Mouse (Mus musculus): ENCODE measurements around the gene Tnnc1. TPM values are rescaled to one million over a fixed set of nuclear protein-coding genes. Genes with fewer than 3 reads are reported as not detected.

Gene Tnnc1
- total RNA-seq, 2 experiments from 2014 or later: 273 to 573 TPM

DNA sequence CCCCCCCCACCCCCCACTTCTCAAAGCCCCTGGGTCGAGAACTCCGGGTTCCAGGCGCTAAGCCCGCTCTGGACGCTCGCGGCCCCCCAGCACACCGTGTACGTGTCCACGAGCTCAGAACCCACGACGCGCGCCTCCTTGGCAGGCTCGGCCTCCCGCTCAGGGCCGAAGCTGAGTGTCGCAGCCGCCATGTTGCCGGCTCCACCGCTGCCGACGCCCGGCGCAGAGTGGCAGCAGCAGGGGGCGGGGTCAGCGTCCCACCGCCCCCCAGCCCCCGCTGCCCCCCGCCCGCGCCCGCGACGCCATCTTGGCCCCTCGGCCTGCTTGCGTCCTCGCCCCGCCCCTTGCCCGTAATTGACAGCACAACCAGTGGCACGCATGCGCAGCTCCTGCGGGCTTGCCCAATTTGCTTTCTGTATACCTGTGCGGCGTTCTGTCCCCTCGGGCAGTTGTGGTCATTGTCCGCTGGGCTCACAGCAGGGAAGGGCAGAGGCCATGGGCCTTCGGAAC is 1.6 kb upstream of the Tnnc1 start:
- intact Hi-C loops (cut with DNase I; ENCODE audit: low total_unique reads): no loop called here
- peak; percentile 98 for DNase-seq

DNA sequence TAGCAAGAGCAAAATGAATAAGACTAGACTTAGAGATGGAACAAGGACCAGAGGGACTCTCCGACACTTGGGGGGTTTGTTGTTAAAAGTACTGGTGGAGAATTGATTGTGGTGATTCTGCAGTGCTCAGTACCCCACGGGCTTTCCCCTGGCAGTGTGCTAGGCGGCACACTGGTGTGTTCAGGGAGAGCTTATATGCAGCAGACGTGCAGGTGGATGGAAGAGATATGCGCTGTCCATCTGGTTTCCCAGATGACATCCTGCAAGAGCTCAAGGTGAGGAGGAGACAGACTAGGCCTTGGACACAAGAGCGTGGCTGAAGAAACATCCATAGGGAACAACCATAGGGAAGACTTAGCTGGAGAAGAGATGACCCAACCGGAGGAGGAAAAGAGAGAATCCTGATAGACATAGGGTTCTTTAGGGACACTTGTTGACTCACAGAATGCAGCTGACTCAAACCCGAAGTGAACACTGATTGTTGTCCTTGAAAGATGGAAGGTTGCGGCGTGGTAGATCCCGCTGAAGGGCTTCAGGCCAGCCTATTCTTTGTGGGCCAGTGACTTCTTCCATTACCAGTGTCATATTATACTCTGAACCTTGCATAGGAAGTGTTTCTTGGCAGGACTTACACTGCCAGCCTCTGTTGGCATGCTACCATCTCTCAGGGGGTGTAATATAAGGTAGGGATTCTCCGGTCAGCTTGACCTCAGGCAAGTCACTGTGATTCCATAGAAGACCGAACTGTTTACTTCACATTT is 862 bp upstream of the Tnnc1 start:
- intact Hi-C loops (cut with DNase I; ENCODE audit: low total_unique reads): no loop called here
- DNase-seq: no peak

DNA sequence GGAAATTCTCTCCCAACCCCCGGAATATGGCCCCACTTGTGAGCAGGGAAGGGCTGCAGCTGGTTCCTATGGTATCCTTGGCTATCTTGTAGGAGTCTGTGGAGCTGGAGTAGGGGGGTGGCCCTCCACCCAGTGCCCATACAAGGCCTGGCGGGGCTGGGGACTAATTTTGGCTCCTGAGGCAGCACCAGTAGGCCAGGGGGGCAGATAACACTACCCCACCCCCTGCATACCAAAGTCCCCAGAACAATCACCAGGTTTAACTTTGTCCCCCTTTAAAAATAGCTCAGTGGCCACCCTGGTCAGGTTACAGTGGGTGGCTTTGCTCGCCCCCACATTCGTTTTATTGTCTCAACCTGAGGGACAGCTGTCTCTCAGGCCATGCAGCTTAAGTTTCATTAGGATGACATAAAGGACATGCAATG is 1.0 kb downstream of the Tnnc1 start:
- intact Hi-C loops (cut with DNase I; ENCODE audit: low total_unique reads): no loop called here
- DNase-seq: no peak

DNA sequence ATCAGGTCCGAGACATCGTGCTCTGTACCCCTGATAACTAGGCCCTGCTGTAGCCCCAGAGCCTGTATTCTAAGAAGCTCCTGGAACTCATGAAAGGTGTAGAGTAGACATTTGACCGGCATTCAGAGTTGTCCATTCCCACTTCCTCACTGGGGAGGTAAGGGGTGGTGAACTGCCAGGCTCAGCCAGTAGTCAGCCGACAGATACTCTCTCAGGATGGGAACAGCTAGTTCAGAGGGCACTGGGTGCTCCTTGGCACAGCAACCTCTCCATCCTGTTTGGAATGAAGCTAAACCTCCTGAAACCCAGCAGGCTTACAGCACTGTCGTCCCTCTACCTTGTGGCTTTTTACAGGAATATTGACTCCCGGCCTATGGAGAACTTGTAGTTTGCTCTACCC is 3.7 kb downstream of the Tnnc1 start:
- no peak for DNase-seq
- intact Hi-C loops (cut with DNase I; ENCODE audit: low total_unique reads): loop anchor here (5.0 kb wide), 1 partner anchor 35 kb away; no protein-coding TSS in a partner anchor

- intact Hi-C loops (cut with DNase I; ENCODE audit: low total_unique reads): loop anchor here (5.0 kb wide), 1 partner anchor 35 kb away; no protein-coding TSS in a partner anchor
- no peak for DNase-seq
Measured at GRCm38 (mm10) chr14:31212499-31212898, 4.4 kb downstream of the Tnnc1 start.

DNA sequence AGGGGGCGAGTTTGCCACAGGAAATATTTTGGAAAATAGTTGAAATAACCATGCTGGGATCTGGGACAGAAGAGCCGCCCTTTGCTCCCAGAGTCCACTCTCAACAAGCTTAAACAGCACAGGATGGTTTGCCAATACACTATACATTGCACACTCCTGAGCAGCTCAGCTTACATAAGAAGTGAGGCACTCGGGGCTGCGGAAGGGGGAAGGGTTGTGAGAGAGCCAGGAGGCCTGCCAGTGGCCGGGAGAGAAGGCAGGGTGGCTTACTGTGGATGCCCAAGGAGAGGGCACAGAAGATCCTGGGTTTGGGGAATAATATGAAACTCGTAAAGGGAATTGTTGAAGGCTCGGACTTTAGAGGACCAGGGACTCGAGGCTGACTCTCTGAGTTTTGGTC is 5.8 kb downstream of the Tnnc1 start:
- DNase-seq: no peak
- intact Hi-C loops (cut with DNase I; ENCODE audit: low total_unique reads): loop anchor here (5.0 kb wide), 1 partner anchor 33 kb away; no protein-coding TSS in a partner anchor

DNA sequence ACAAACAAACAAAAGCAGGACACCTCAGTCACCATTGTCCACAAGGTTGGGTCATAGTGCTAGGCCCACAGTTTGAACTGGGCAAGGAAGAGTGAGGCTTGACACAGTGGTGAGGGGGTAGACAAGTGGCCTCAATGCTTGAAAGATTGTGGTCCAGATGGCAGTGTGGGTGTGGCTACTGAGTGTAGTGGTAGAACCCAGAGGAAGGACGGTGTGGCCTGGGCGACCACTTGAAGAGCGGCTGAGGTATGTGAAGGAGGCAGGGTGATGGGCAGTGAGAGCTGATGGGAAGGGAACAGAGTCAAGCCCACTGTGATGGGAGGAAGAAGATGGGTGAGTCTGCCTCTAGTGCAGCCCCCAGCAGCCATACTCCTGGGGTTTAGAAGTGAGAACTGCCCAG is 6.6 kb downstream of the Tnnc1 start:
- no peak for DNase-seq
- intact Hi-C loops (cut with DNase I; ENCODE audit: low total_unique reads): loop anchor here (5.0 kb wide), 1 partner anchor 33 kb away; no protein-coding TSS in a partner anchor

DNA sequence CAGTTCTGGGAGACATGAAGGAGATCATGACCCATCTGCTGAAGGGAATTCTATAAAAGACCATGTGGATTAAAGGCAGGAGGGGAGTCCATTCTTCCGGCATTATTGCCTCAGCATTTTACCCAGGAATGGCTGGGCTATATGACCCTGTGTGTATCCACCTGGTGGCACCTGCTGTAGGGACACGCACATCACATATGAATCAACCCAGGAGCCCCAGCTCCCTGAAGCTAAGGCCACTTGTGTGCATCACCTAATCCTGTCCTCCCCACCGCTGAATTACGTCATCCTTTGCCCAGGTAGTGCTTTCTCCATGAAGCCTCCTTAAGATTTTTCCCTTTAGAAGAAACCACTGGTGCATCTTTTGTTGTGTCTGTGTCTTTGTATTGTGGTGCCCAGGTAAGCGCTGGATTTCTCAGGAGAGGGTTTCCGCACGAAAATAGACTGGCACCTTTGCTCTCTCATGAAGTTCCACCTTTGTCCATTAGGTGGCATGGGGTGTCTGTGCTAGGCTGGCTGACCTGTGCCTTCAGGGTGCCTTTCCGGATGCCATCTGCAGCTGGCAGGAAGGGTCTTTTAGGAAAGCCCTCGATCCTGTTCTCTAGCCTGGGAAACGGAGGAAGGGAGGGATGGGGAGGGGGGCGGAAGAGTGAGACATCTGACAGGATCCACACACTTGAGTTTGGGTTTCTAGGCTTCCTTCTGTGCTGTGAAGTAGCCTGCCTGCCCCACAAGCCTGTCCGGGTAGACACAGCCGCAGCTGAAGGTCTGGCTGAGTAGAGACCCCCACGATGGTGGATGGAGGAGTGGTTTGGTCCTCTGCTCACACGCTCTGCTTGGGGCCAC is 7.3 kb downstream of the Tnnc1 start:
- DNase-seq: peak; percentile 55
- intact Hi-C loops (cut with DNase I; ENCODE audit: low total_unique reads): no loop called here

- DNase-seq: no peak
- intact Hi-C loops (cut with DNase I; ENCODE audit: low total_unique reads): no loop called here
Measured at GRCm38 (mm10) chr14:31216846-31217245, 8.7 kb downstream of the Tnnc1 start, which contains the start of gene Nisch. Gene Nisch (minus strand): TSS chr14:31216946.

DNA sequence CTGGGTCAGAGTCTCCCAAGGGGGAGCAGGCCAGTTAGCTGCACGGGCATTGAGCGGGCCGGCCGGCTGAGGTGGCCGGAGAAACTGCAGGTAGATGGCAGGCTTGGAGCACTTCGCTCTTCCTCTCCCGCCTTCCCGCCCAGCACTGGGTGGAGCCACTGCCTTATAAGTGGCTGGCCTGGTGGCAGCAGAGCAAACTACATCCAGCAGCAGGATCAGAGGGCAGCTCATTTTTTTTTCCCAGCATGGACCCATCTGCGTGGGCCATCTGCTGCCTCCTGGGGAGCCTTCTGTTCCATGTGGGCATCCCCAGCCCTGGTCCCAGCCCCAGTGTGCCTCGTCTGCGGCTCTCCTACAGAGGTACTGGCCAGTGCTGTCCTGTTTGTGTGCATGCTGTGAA is 9.6 kb downstream of the Tnnc1 start, which contains the start of gene Sema3g:
Gene Sema3g, plus strand, starts transcription at position 195 of the 400 bp plus-strand sequence.
- peak; percentile 62 for DNase-seq

DNA sequence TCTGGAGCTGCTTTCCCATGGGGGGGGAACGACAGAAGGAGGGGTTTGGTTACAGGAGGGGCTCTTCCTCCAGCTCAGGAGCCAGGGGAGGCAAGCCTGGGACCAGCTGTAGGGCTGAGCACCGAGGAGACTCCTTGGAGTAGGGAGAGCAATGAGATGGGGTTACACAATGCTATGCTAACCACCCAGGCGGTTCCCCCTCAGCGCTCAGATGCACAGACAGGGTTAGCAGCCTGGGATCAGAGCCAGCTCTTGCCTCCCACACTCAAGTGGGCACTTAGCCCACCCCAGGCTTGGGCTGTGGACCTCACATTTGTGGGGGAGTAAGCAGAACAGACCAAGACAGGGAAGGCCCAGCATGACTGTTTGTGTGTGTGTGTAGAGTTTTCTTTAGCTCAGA is 18.9 kb downstream of the Tnnc1 start:
- peak; percentile 47 for DNase-seq
- intact Hi-C loops (cut with DNase I; ENCODE audit: low total_unique reads): no loop called here

More for the DNA sequence above, 9.6 kb downstream of the Tnnc1 start, which contains the start of gene Sema3g:
- intact Hi-C loops (cut with DNase I; ENCODE audit: low total_unique reads): no loop called here

DNA sequence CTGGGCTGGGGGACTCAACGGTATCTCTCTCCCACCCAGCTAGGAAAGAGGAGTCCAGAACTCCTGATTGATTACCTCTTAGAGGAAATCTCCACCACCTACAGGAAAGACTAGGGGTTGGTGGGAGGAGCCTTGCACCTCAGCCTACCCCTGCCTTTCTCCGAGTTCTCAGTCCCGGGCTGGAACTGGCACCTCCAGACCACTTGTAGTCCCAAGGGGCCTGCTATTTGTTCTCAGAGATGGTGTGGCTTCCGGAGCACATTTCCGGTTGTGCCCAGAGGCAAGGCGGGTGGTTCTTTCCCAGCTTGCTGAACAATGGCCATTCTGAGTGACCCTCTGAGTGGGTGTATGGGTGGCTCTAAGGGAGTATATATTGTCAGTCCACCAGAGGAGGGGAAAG is 20.1 kb downstream of the Tnnc1 start:
- DNase-seq: no peak
- intact Hi-C loops (cut with DNase I; ENCODE audit: low total_unique reads): no loop called here

DNA sequence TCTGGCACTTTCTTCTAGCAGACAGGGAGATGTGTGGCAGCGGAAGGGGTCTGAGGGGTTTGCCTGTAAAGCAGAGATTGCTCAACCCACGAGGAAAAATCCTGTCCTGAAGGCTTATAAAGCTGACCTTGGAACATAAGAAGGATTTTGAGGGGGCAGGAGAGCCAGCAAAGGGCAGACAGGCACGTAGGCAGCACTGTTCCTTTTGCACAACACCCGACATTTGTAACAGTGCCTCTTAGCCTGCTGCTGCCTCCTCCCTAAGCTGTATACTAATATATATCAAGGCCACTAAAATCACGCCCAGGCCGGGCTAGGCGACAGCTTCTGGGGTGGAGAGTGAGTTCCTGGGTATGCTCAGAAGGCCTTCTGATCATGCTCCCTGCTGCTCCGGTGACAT is 22.3 kb downstream of the Tnnc1 start:
- no peak for DNase-seq
- intact Hi-C loops (cut with DNase I; ENCODE audit: low total_unique reads): no loop called here

DNA sequence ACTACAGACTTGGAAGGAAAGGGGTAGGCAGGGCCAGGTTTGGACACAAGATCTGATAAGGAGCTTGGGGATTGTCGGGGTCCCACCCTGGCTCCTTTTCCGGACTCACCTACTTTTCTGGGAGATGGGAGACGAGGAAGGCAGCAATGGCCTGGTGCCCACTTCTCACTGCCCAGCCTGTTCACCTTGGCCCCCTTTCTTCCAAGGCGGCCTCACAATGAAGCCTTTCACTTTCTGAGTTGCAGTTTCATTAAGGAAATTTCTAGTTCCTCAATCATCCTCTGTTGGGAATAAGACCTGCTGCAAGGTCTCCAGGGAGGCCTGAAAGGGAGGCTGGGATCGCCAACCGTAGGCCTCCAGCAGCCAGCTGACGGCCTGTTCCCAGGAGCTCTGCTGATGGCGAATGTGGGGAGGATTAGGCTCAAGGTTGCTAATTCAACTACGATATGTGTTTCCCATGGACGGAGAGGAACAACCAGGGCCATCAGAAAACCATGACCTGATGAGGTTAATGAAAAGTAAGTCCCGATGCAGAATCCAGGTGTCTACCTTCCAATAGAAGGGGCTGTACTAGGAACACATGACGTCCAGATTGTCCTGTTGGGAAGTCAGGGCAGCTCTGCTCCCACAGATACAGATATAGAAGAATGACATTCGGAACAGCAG is 24.4 kb downstream of the Tnnc1 start:
- intact Hi-C loops (cut with DNase I; ENCODE audit: low total_unique reads): no loop called here
- no peak for DNase-seq

GRCm38 (mm10) chr14:31233070-31233995 is 25.2 kb downstream of the Tnnc1 start:
- intact Hi-C loops (cut with DNase I; ENCODE audit: low total_unique reads): no loop called here
- DNase-seq: no peak

DNA sequence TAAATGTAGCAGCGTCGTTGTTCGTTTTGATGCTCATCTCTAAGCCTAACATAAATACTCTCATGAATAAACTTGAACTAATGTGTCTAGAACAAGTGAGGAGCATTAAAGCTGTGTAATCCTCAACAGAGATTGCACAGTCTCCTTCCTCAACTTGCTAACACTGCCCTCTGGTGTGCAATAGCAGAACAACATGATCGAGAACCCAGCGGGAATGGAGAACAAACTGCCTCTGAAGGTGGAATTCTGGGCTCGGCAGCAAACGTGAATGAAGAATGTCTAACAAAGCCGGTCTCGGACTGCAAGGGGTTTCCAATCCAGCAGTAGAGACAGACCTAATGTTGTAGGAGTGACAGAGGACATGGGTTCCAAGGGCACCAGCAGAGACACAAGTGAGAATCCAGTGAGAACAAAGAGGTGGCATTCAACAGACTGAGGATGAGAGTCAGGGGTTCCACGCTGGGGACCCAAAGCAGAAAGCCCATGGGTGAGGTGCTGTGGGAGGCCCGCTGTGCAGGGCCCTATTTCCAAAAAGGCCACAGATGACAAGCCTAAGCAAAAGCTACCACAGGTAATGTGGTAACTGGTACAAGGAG is 26.0 kb downstream of the Tnnc1 start:
- DNase-seq: peak; percentile 77

DNA sequence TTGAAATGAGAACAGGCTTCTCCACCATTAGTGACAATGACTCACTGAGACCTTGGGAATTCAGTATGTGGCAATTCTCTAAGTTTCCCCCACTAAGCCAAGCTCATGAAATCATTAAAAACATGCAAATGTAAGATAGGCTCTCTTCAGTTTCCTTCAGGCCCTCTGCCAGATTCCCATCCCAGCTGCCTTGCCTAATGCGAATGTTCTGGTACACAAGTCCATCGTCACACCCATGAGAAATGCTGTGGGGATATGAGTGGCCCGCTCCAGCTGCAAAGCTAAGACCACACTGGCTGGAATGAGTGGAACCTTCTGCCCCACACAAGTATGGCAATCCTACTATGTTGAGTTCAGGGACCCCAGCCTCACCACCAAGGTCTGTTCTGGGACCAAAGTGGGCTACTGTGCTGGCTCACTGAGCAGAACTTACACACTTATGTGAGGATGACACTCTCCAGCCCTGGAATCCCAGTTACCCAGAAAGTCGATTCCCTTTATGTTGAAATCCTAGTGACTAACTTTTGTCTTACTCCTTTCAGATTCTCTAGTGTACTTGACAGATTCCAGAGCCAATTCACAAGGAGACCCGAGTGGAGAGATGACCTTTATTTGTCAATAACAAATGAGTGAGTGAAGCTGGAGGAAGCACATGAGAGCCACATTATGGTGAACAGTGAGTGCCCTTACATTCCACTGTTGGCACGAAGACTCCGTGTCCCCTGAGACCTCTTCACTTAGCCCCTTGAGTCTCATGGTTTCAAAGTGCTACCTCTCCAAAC is 29.2 kb downstream of the Tnnc1 start:
- DNase-seq: peak; percentile 78
- intact Hi-C loops (cut with DNase I; ENCODE audit: low total_unique reads): no loop called here

More for the DNA sequence above, 26.0 kb downstream of the Tnnc1 start:
- intact Hi-C loops (cut with DNase I; ENCODE audit: low total_unique reads): no loop called here
